Mouse (Mus musculus) heart, adult 2 months (tissue): ENCODE measurements around the gene Mrpl45. TPM values are rescaled to one million over a fixed set of nuclear protein-coding genes. Genes with fewer than 3 reads are reported as not detected.

Experiments
- DNase-seq, 2 experiments: peaks; one replicate each; pipeline ENCODE4 v3.0.0; 2021
- H3K27ac ChIP-seq: fragments of 200-600 bp; 2 replicates; pipeline ENCODE4 v1.8.1; 2022
- H3K27me3 ChIP-seq: fragments of 200-500 bp; 2 replicates; pipeline ENCODE4 v1.6.1; 2012; ENCODE audit warnings: mild to moderate bottlenecking, low read length, inconsistent platforms, mixed read lengths; ENCODE audit not compliant: control insufficient read depth, insufficient read depth
- H3K36me3 ChIP-seq: fragments of 200-500 bp; 2 replicates; pipeline ENCODE4 v1.6.1; 2012; ENCODE audit warnings: low read length, inconsistent platforms; ENCODE audit not compliant: control insufficient read depth, insufficient read depth
- H3K4me1 ChIP-seq: fragments of 200-500 bp; 2 replicates; pipeline ENCODE4 v1.6.1; 2011; ENCODE audit warnings: low read length; ENCODE audit not compliant: control insufficient read depth, insufficient read depth
- H3K4me3 ChIP-seq: fragments of 200-600 bp; 2 replicates; pipeline ENCODE4 v1.8.1; 2022
- H3K79me2 ChIP-seq: fragments of 200-500 bp; replicated peaks from 2 replicates; pipeline ENCODE4 v1.6.1; 2012; ENCODE audit warnings: mild to moderate bottlenecking, inconsistent platforms, low read length, moderate library complexity, mixed read lengths; ENCODE audit not compliant: control insufficient read depth, insufficient read depth
- H3K9ac ChIP-seq: fragments of 200-500 bp; 2 replicates; pipeline ENCODE4 v1.6.1; 2012; ENCODE audit warnings: low read depth, mild to moderate bottlenecking, control low read depth, inconsistent platforms, low read length, mixed read lengths
- CTCF ChIP-seq: fragments of 200-600 bp; IDR thresholded peaks from 2 replicates; pipeline ENCODE4 v1.8.1; 2022; ENCODE audit warnings: antibody characterized with exemption, mild to moderate bottlenecking, moderate library complexity
- EP300 ChIP-seq: fragments of 200-500 bp; IDR thresholded peaks from 2 replicates; pipeline ENCODE4 v1.6.1; 2011; ENCODE audit warnings: low read depth, low read length, control low read depth; ENCODE audit not compliant: insufficient read depth
- POLR2A ChIP-seq: fragments of 200-500 bp; IDR thresholded peaks from 2 replicates; pipeline ENCODE4 v1.6.1; 2011; ENCODE audit warnings: mild to moderate bottlenecking, low read depth, low read length, control low read depth; ENCODE audit not compliant: insufficient read depth
- WGBS: fragments of 180-500 bp; shearing (Covaris S2); methylation state at CpG from one replicate; pipeline ENCODE4 v1.1.7; 2018; 5-methylcytosine and 5-hydroxymethylcytosine counted together
- intact Hi-C: fragments of 180-260 bp; cut with DNase I; formaldehyde crosslinking; loops from one replicate; pipeline ENCODE4 v1.15.1; 2025
- polyA plus RNA-seq: library from polyadenylated mRNA; depleted of rRNA; stranded (reverse); fragments of >200 nt; gene quantifications from 2 replicates; pipeline ENCODE4 v1.2.3, GENCODE M21; 2012
- total RNA-seq, 2 experiments: library from RNA; stranded (reverse); gene quantifications; 2 replicates each; pipeline ENCODE4 v1.2.3; 2021

Gene Mrpl45
- total and polyA plus RNA-seq, 3 experiments: 33.7 to 62.5 (median 48.9) TPM

- peaks cover 3% of the 10 kb centered on the region; the same call in 1 of the 2 replicates for H3K27me3 ChIP-seq
- intact Hi-C loops: loop anchor here (10.0 kb wide), 1 partner anchor 260 kb away; no protein-coding TSS in a partner anchor
- no peak overlapping the region for H3K9ac ChIP-seq
- H3K4me1 ChIP-seq: no peaks in the 10 kb centered on the region
- 81% methylated on average over 9 of the region's 9 CpGs for WGBS
- no peak for DNase-seq
- H3K79me2 ChIP-seq: no peaks in the 10 kb centered on the region
- H3K27ac ChIP-seq: no peak overlapping the region
- H3K36me3 ChIP-seq: no peaks in the 10 kb centered on the region
- H3K4me3 ChIP-seq: no peak overlapping the region
- no peak for TF ChIP-seq EP300
- no peak for TF ChIP-seq CTCF
- no peak for TF ChIP-seq POLR2A
These were observed 18.9 kb downstream of the Mrpl45 start for GRCm38 (mm10) chr11:97334400-97334799.

- no peaks in the 10 kb centered on the region for H3K4me1 ChIP-seq
- intact Hi-C loops: loop anchor here (10.0 kb wide), 1 partner anchor 261 kb away; no protein-coding TSS in a partner anchor
- no peak overlapping the region for H3K27ac ChIP-seq
- H3K36me3 ChIP-seq: no peaks in the 10 kb centered on the region
- no peak overlapping the region for H3K9ac ChIP-seq
- H3K79me2 ChIP-seq: no peaks in the 10 kb centered on the region
- H3K4me3 ChIP-seq: no peak overlapping the region
- WGBS: 47% methylated on average over 6 of the region's 6 CpGs
- peaks cover 3% of the 10 kb centered on the region; the same call in 1 of the 2 replicates for H3K27me3 ChIP-seq
- no peak for TF ChIP-seq CTCF
- TF ChIP-seq EP300: no peak
- no peak for TF ChIP-seq POLR2A
- no peak for DNase-seq
These were observed 20.7 kb downstream of the Mrpl45 start for GRCm38 (mm10) chr11:97336238-97336637.

GRCm38 (mm10) chr11:97336751-97337345 is 21.3 kb downstream of the Mrpl45 start:
- H3K4me3 ChIP-seq: no peak overlapping the region
- no peak for TF ChIP-seq POLR2A
- no peak for TF ChIP-seq EP300
- TF ChIP-seq CTCF: no peak
- H3K4me1 ChIP-seq: no peaks in the 10 kb centered on the region
- no peak overlapping the region for H3K9ac ChIP-seq
- H3K36me3 ChIP-seq: no peaks in the 10 kb centered on the region
- WGBS: 65% methylated on average over 14 of the region's 14 CpGs
- intact Hi-C loops: loop anchor here (10.0 kb wide), 1 partner anchor 262 kb away; no protein-coding TSS in a partner anchor
- no peak overlapping the region for H3K27ac ChIP-seq
- DNase-seq: no peak
- no peaks in the 10 kb centered on the region for H3K79me2 ChIP-seq
- H3K27me3 ChIP-seq: peaks cover 3% of the 10 kb centered on the region; the same call in 1 of the 2 replicates

- H3K4me1 ChIP-seq: no peaks in the 10 kb centered on the region
- no peaks in the 10 kb centered on the region for H3K36me3 ChIP-seq
- no peak overlapping the region for H3K27ac ChIP-seq
- peaks cover 3% of the 10 kb centered on the region; the same call in 1 of the 2 replicates for H3K27me3 ChIP-seq
- 83% methylated on average over 12 of the region's 12 CpGs for WGBS
- intact Hi-C loops: loop anchor here (10.0 kb wide), 1 partner anchor 263 kb away; no protein-coding TSS in a partner anchor
- H3K9ac ChIP-seq: no peak overlapping the region
- H3K79me2 ChIP-seq: no peaks in the 10 kb centered on the region
- DNase-seq: no peak
- TF ChIP-seq CTCF (no peak), POLR2A (no peak), EP300 (no peak)
- no peak overlapping the region for H3K4me3 ChIP-seq
These were observed 21.8 kb downstream of the Mrpl45 start for GRCm38 (mm10) chr11:97337363-97337762.

GRCm38 (mm10) chr11:97338302-97338976 is 22.9 kb downstream of the Mrpl45 start:
- 33% methylated on average over 21 of the region's 21 CpGs for WGBS
- Histone ChIP-seq H3K4me1 (no peaks in the 10 kb centered on the region), H3K79me2 (no peaks in the 10 kb centered on the region), H3K27ac (no peak overlapping the region), H3K4me3 (no peak overlapping the region), H3K27me3 (peaks cover 3% of the 10 kb centered on the region; the same call in 1 of the 2 replicates), H3K9ac (0 out of 2 replicates have a peak overlapping the region, but pooled peaks have one; percentile 22), H3K36me3 (no peaks in the 10 kb centered on the region)
- DNase-seq: peak in 1 of 2 experiments; percentile 29
- intact Hi-C loops: loop anchor here (10.0 kb wide), 1 partner anchor 264 kb away; no protein-coding TSS in a partner anchor
- TF ChIP-seq EP300: no peak
- TF ChIP-seq CTCF: no peak
- no peak for TF ChIP-seq POLR2A
